Mouse (Mus musculus): Measurements from ENCODE around the gene Ccdc170. TPM values are rescaled to one million over a fixed set of nuclear protein-coding genes. Genes with fewer than 3 reads are reported as not detected.
"Not testable (repeated sequence)": the region's sequence is repeated elsewhere in the genome, so short reads cannot be mapped to it uniquely, and the experiment has no call there.

Ccdc170 gene
- polyA plus RNA-seq, 1 experiment = 0.06 TPM

DNA sequence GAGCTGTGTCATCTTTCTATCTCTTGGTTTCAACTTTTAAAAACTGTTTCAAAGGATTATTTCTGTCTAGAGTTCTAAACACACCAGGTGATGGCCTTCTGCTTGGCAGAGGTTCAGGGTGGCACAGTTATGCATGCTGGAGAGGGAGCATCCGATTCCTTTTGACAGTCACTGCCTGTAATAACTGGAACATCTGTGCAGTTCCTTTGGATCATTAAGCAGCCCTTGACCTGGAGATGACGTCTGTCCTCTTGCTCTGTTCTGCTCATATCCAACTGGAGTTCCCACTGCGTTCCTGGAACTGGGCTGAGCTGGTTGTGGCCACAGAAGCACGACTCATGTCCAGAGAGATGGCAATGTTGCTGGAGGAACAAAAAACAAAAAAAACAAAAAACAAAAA lies 107.3 kb downstream of the Ccdc170 start:
- H3K9me3 ChIP-seq = 0 out of 2 replicates have a peak, but pooled peaks cover 4% of the 10 kb centered on the region
- no peaks in the 10 kb centered on the region for H3K36me3 ChIP-seq (replicated peaks; ENCODE audit: low read length)
- H3K4me1 ChIP-seq = no peaks in the 10 kb centered on the region
- no peak overlapping the region for H3K4me3 ChIP-seq (replicated peaks)
- H3K27me3 ChIP-seq (replicated peaks) = no peaks in the 10 kb centered on the region
- TF ChIP-seq FLI1 (IDR thresholded peaks at IDR 0.05; ENCODE audit: low read length) (no peak), GATA1 (IDR thresholded peaks at IDR 0.05; ENCODE audit: borderline replicate concordance, low read length) (no peak)

DNA sequence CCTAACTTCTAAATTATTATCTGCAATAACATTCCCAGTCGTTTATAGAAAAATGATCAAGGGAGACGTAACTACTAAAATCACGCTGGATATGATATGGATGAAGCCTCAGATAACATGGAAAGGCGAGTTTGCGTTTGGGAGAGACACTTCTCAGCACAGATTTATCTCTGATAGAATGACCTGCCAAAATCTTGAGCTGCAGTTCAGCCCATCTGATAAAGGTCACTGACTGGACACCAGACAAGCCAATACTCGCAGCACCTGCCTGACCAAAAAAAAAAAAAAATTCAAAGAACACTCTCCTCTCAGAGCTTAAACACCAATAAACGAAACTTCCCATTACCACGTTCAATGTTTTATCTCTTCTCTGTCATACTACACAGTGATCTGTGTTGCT lies 108.7 kb downstream of the Ccdc170 start:
- TF ChIP-seq GATA1 (IDR thresholded peaks at IDR 0.05; ENCODE audit: borderline replicate concordance, low read length) = no peak
- TF ChIP-seq FLI1 (IDR thresholded peaks at IDR 0.05; ENCODE audit: low read length) = no peak
- H3K4me1 ChIP-seq = no peaks in the 10 kb centered on the region
- H3K4me3 ChIP-seq (replicated peaks) = no peak overlapping the region
- no peaks in the 10 kb centered on the region for H3K27me3 ChIP-seq (replicated peaks)
- H3K9me3 ChIP-seq = 0 out of 2 replicates have a peak, but pooled peaks cover 4% of the 10 kb centered on the region
- H3K36me3 ChIP-seq (replicated peaks; ENCODE audit: low read length) = no peaks in the 10 kb centered on the region

DNA sequence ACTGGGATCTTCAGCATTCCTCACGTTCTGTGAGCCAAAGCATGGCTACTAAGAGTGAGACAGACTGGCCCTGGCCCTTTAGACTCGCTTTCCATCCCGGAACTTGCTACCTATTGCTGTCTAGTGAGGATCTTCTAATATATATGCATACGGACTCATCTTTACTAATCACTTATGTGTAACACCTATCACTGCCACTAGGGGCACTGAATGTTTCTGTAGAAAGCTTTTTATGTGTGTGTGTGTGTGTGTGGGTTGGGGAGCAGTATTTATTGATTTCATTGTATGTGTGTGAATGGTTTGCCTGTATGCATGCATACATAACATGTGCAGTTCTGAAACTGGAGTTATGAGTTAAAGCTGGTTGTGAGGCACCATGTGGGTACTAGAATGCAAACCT lies 111.5 kb downstream of the Ccdc170 start:
- Histone ChIP-seq H3K27me3 (replicated peaks) (no peaks in the 10 kb centered on the region), H3K4me3 (replicated peaks) (no peak overlapping the region), H3K9me3 (no peaks in the 10 kb centered on the region), H3K4me1 (peaks cover 11% of the 10 kb centered on the region), H3K36me3 (replicated peaks; ENCODE audit: low read length) (no peaks in the 10 kb centered on the region)
- TF ChIP-seq FLI1 (IDR thresholded peaks at IDR 0.05; ENCODE audit: low read length) (no peak), GATA1 (IDR thresholded peaks at IDR 0.05; ENCODE audit: borderline replicate concordance, low read length) (no peak)

DNA sequence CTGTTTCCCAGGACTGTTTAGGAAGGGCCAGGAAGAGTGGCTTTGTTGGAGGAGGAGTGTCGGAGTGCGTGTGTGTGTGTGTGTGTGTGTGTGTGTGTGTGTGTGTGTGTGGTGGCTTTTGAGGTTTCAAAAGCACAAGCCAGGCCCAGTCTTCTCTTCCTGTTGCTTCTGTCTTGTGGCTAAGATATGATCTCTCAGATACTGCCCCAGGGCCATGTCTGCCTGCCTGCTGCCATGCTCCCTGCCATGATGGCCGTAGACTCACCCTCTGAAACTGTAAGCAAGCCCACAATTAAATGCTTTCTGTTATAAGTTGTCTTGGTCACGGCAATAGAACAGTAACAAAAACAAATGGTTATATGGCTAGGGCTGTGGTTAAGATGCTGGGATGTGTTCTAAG lies 114.9 kb downstream of the Ccdc170 start:
- H3K27me3 ChIP-seq (replicated peaks) = no peaks in the 10 kb centered on the region
- H3K36me3 ChIP-seq (replicated peaks; ENCODE audit: low read length) = no peaks in the 10 kb centered on the region
- H3K9me3 ChIP-seq = peaks cover 9% of the 10 kb centered on the region
- peaks cover 11% of the 10 kb centered on the region for H3K4me1 ChIP-seq
- TF ChIP-seq FLI1 (IDR thresholded peaks at IDR 0.05; ENCODE audit: low read length) (no peak), GATA1 (IDR thresholded peaks at IDR 0.05; ENCODE audit: borderline replicate concordance, low read length) (no peak)
- H3K4me3 ChIP-seq (replicated peaks) = no peak overlapping the region

DNA sequence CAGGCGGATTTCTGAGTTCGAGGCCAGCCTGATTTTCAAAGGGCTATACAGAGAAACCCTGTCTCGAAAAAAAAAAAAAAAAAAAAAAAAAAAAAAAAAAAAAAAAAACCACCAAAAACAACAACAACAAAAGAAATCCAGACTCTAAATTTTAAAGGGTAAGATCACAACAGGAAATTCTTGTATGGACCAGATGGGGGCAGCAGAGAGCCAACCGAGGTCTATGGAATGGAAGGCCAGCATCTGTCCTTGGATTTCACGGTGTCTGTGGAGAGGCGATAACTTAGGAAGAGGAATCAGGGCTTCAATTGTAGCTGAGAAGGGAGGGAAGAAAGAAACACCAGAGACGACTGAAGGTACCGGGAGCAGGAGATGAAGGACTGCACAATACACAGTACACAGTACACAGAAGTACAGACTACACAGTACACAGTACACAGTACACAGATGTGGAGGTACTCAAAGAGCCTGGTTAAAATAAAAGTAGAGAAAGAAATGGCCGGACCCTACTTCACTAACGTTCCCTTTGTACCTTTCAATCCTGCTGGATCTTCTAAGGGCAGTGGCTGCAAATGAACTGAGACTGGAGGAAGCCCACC lies 116.0 kb downstream of the Ccdc170 start:
- H3K27me3 ChIP-seq (replicated peaks) = peaks cover 4% of the 10 kb centered on the region
- no peaks in the 10 kb centered on the region for H3K36me3 ChIP-seq (replicated peaks; ENCODE audit: low read length)
- no peak for TF ChIP-seq GATA1 (IDR thresholded peaks at IDR 0.05; ENCODE audit: borderline replicate concordance, low read length)
- TF ChIP-seq FLI1 (IDR thresholded peaks at IDR 0.05; ENCODE audit: low read length) = no peak
- H3K4me3 ChIP-seq (replicated peaks) = no peak overlapping the region
- peaks cover 16% of the 10 kb centered on the region for H3K9me3 ChIP-seq
- H3K4me1 ChIP-seq = peaks cover 11% of the 10 kb centered on the region

DNA sequence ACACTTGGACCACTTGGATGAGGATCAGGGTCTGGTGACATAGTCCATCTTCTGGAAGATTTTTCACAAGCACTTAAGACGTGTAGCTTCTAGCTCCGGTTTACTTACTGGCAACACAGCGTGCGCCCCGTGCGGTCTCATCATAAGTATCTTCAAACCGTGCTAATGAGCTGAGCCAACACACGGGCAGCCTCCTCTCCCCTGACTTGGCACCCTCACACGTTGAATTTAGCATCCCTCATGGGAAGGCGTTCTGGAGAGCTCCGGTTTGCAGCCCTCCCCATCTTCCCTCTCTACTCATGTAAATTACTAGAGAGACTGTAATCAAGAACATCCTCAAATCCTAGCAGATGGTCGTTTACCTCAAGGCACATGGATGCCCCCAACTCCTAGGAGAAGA lies 116.6 kb downstream of the Ccdc170 start:
- H3K4me1 ChIP-seq = peaks cover 11% of the 10 kb centered on the region
- H3K36me3 ChIP-seq (replicated peaks; ENCODE audit: low read length) = no peaks in the 10 kb centered on the region
- peaks cover 16% of the 10 kb centered on the region for H3K9me3 ChIP-seq
- H3K4me3 ChIP-seq (replicated peaks) = no peak overlapping the region
- TF ChIP-seq GATA1 (IDR thresholded peaks at IDR 0.05; ENCODE audit: borderline replicate concordance, low read length) = no peak
- no peak for TF ChIP-seq FLI1 (IDR thresholded peaks at IDR 0.05; ENCODE audit: low read length)
- H3K27me3 ChIP-seq (replicated peaks) = peaks cover 5% of the 10 kb centered on the region

DNA sequence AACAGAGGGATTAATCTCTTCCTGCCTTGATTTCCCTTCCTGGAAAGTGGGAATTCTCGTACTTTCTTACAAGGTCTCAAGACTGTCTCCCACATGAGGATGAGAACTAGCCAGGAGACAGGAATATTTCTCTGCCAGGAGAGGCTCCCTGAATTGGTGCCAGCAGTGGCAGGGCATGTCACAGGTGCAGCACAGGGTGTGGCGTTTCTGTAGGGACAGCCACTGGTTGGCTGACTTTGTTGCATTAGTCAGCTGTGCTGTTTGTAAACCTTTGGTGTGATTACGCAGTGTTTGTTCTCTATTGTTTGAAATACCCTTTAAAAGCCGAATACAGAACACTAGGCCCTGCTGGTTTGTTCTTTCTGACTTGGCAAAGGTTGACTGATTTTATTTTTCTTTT lies 117.3 kb downstream of the Ccdc170 start:
- no peak overlapping the region for H3K4me3 ChIP-seq (replicated peaks)
- H3K27me3 ChIP-seq (replicated peaks) = peaks cover 5% of the 10 kb centered on the region
- H3K9me3 ChIP-seq = peaks cover 16% of the 10 kb centered on the region
- TF ChIP-seq FLI1 (IDR thresholded peaks at IDR 0.05; ENCODE audit: low read length) (no peak), GATA1 (IDR thresholded peaks at IDR 0.05; ENCODE audit: borderline replicate concordance, low read length) (no peak)
- no peaks in the 10 kb centered on the region for H3K36me3 ChIP-seq (replicated peaks; ENCODE audit: low read length)
- H3K4me1 ChIP-seq = peaks cover 11% of the 10 kb centered on the region

DNA sequence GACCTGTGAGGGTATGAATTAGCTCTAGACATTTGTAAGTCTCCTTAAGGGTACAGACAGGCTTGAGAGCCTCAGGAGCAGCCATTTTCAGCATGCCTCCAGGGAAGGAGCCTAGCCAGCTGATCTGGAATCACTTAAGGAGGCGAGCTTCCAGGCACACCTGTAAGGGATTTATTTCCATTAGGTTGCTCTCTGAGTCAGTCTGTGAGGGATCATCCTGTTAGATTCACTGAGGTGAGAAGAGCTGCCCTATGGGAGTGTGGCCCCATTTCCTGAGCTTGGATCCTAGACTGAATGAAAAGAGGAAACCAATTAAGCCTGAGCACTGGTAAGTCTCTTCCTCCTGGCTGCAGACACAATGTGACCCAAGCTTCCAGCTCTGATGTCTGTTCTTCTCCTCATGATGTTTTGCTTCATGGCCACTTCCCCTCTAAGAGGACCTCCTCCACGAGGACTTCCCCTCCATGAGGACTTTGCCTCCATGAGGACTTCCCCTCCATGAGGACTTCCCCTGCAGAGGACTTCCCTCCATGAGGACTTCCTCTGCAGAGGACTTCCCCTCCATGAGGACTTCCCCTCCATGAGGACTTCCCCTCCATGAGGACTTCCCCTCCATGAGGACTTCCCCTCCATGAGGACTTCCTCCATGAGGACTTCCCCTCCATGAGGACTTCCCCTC lies 118.6 kb downstream of the Ccdc170 start:
- Histone ChIP-seq H3K36me3 (replicated peaks; ENCODE audit: low read length) (no peaks in the 10 kb centered on the region), H3K27me3 (replicated peaks) (peaks cover 5% of the 10 kb centered on the region), H3K4me1 (peaks cover 11% of the 10 kb centered on the region), H3K4me3 (replicated peaks) (no peak overlapping the region), H3K9me3 (peaks cover 16% of the 10 kb centered on the region)
- TF ChIP-seq GATA1 (IDR thresholded peaks at IDR 0.05; ENCODE audit: borderline replicate concordance, low read length) = no peak
- TF ChIP-seq FLI1 (IDR thresholded peaks at IDR 0.05; ENCODE audit: low read length) = no peak

DNA sequence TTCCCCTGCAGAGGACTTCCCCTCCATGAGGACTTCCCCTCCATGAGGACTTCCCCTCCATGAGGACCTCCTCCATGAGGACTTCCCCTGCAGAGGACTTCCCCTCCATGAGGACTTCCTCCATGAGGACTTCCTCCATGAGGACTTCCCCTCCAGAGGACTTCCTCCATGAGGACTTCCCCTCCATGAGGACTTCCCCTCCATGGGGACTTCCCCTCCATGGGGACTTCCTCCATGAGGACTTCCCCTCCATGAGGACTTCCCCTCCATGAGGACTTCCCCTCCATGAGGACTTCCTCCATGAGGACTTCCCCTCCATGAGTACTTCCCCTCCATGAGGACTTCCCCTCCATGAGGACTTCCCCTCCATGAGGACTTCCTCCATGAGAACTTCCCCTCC lies 119.3 kb downstream of the Ccdc170 start:
- not testable (repeated sequence) for H3K36me3 ChIP-seq (replicated peaks; ENCODE audit: low read length); H3K4me1 ChIP-seq; H3K27me3 ChIP-seq (replicated peaks); H3K4me3 ChIP-seq (replicated peaks)
- H3K9me3 ChIP-seq = peaks cover 16% of the 10 kb centered on the region

DNA sequence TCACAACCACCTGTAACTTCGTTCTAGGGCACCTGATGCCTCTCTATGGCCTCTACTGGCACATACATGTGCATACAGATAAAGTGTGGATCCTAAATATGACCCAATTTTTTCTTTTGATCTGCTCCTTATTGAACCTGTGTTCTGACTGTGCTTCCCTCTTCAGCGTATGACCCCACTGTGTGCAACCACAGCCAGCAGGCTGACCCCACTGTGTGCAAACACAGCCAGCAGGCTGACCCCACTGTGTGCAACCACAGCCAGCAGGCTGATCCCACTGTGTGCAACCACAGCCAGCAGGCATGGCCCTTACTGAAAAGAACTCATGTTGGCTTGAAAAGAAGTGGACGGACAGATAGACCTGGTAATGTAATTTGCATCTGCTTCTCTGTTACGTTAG lies 120.2 kb downstream of the Ccdc170 start:
- TF ChIP-seq FLI1 (IDR thresholded peaks at IDR 0.05; ENCODE audit: low read length) (no peak), GATA1 (IDR thresholded peaks at IDR 0.05; ENCODE audit: borderline replicate concordance, low read length) (no peak)
- Histone ChIP-seq H3K4me1 (peaks cover 3% of the 10 kb centered on the region), H3K36me3 (replicated peaks; ENCODE audit: low read length) (no peaks in the 10 kb centered on the region)

More for the DNA sequence above, 120.2 kb downstream of the Ccdc170 start:
- H3K9me3 ChIP-seq = peaks cover 25% of the 10 kb centered on the region
- peaks cover 5% of the 10 kb centered on the region for H3K27me3 ChIP-seq (replicated peaks)
- no peak overlapping the region for H3K4me3 ChIP-seq (replicated peaks)
